Mouse (Mus musculus) cerebellum, adult 2 months (tissue): ENCODE results near the gene Whrn. TPM values are rescaled to one million over a fixed set of nuclear protein-coding genes. Genes with fewer than 3 reads are reported as not detected.

Experiments used
- DNase-seq, 2 experiments: peaks; one replicate each; pipeline ENCODE4 v3.0.0; 2021
- H3K27ac ChIP-seq: fragments of 200-500 bp; 2 replicates; pipeline ENCODE4 v1.5.1; 2012; ENCODE audit warnings: low read length, control low read depth, inconsistent platforms; ENCODE audit not compliant: insufficient read depth
- H3K27me3 ChIP-seq: fragments of 200-500 bp; 2 replicates; pipeline ENCODE4 v1.6.1; 2012; ENCODE audit warnings: inconsistent platforms, mild to moderate bottlenecking, low read length, moderate library complexity; ENCODE audit not compliant: control insufficient read depth, insufficient read depth
- H3K4me1 ChIP-seq: fragments of 200-500 bp; 2 replicates; pipeline ENCODE4 v1.6.1; 2011; ENCODE audit warnings: low read length; ENCODE audit not compliant: control insufficient read depth, insufficient read depth
- H3K4me3 ChIP-seq: fragments of 200-500 bp; replicated peaks from 2 replicates; pipeline ENCODE3; 2011; ENCODE audit warnings: mild to moderate bottlenecking, low read depth, low read length, control low read depth; ENCODE audit not compliant: insufficient read depth
- CTCF ChIP-seq: fragments of 200-500 bp; IDR thresholded peaks from 2 replicates; pipeline ENCODE4 v1.5.1; 2011; ENCODE audit warnings: low read depth, mild to moderate bottlenecking, control low read depth, low read length, moderate library complexity, borderline replicate concordance; ENCODE audit not compliant: insufficient read depth
- POLR2A ChIP-seq: fragments of 200-500 bp; IDR thresholded peaks from 2 replicates; pipeline ENCODE4 v1.6.1; 2011; ENCODE audit warnings: low read length, control low read depth, borderline replicate concordance; ENCODE audit not compliant: insufficient read depth
- WGBS: fragments of 180-500 bp; shearing (Covaris S2); methylation state at CpG from one replicate; pipeline ENCODE4 v1.1.7; 2018; 5-methylcytosine and 5-hydroxymethylcytosine counted together
- polyA plus RNA-seq: library from polyadenylated mRNA; depleted of rRNA; stranded (reverse); fragments of >200 nt; gene quantifications from 2 replicates; pipeline ENCODE4 v1.2.3, GENCODE M21; 2012

Whrn gene
- polyA plus RNA-seq, 1 experiment = 91.9 TPM

DNA sequence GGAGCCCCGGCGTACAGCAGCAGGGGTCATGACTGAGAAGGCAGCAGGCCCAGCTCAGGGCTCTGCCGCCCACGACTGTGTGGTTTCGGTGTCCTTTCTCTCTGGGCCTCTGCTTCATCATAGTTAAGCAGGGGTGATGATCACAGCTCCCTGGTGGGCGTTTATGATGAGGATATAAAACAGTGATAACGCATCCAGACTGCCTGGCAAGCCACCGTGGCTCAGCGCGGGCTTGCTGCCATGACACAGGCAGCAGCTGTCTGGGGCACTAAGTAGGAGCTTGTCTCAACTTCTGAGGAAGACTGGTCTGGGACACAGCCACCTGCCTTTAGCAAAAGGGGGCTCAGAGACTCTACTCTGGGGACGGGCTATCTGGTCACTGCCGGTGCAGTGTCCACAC is 112.3 kb downstream of the Whrn start:
- TF ChIP-seq CTCF (no peak), POLR2A (no peak)
- H3K27ac ChIP-seq = no peak overlapping the region
- no peak overlapping the region for H3K4me3 ChIP-seq
- no peaks in the 10 kb centered on the region for H3K4me1 ChIP-seq
- H3K27me3 ChIP-seq = no peaks in the 10 kb centered on the region
- no peak for DNase-seq
- WGBS = 39% methylated on average over 12 of the region's 12 CpGs

DNA sequence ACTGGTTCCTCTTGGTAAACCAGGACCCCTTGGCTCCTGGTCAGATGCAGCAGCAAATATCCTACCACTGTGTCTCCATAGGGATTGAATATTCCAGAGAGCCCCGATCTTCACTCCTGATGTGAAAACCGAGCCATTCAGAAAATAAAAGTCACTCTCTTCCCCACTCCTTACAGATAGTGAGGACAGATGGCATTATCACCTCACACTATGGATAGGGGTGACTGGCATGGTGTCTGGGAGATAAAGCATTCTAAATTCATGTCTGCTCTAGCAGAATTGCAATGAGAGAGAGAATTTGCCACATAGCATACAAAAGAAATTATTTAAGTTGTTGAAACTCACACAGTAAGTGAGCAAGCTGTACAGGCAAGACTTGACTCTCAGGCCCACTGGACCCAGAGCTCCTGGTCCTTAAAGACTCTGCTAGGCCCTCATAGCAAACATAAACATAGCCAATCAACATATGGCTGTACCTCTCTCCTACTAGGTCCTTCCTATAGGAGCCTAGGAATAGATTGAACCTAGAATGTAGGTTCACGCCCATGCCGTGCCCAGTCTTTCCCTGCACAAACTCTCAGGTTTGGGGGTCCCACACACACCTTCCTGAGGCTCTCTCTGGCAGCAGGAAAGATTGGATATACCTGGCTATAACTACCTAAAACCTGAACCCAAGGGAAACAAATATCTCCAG is 113.0 kb downstream of the Whrn start:
- TF ChIP-seq POLR2A = no peak
- H3K4me3 ChIP-seq = no peak overlapping the region
- DNase-seq = no peak
- H3K27ac ChIP-seq = no peak overlapping the region
- H3K4me1 ChIP-seq = no peaks in the 10 kb centered on the region
- H3K27me3 ChIP-seq = no peaks in the 10 kb centered on the region
- 89% methylated on average over 4 of the region's 4 CpGs for WGBS

DNA sequence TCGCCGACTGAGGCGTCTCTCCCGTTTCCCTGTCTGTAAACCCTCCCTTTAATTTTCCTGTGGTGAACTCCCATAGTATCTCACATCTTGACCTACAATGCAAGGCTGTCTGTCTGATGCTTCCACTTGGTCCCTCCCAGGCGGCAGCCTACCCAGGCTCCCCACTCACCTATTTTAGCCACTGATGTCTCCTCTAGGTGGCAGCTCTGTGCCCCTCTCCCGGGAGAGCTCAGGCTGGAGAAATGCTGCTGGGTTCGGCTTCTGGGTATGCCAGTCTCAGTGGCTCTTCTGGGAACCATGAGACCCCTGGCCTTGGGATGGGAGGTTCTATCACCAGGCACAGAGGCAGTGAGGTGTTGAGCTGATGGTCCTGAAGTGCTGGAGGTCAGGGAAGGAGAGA is 118.3 kb downstream of the Whrn start:
- Histone ChIP-seq H3K4me1 (no peaks in the 10 kb centered on the region), H3K4me3 (no peak overlapping the region), H3K27me3 (no peaks in the 10 kb centered on the region), H3K27ac (no peak overlapping the region)
- DNase-seq = no peak
- TF ChIP-seq CTCF = no peak
- TF ChIP-seq POLR2A = no peak
- WGBS = 70% methylated on average over 7 of the region's 7 CpGs

DNA sequence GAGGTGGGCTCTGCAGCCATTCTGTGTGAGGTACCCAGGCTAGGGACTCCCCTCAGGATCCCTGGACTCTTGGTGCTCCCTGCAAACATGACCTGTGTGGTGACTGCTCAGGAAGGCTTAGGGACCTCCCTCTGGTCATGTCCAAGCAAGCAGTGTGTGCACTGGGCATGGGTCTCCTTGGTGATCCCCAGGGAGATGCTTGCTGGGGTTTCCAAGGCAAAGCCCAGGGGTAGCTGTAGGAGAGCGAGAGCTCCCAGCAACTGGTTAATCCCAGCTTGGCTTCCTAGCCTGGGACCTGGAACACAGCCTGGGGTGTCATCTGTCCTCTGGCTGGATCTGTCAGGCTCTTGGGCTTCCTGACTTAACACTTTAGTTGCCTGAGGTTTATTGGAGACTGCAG is 120.4 kb downstream of the Whrn start:
- Histone ChIP-seq H3K27ac (no peak overlapping the region), H3K4me1 (no peaks in the 10 kb centered on the region), H3K4me3 (no peak overlapping the region), H3K27me3 (no peaks in the 10 kb centered on the region)
- WGBS = 36% methylated on average over 1 of the region's 1 CpGs
- no peak for TF ChIP-seq CTCF
- peak in 1 of 2 experiments; percentile 23 for DNase-seq

DNA sequence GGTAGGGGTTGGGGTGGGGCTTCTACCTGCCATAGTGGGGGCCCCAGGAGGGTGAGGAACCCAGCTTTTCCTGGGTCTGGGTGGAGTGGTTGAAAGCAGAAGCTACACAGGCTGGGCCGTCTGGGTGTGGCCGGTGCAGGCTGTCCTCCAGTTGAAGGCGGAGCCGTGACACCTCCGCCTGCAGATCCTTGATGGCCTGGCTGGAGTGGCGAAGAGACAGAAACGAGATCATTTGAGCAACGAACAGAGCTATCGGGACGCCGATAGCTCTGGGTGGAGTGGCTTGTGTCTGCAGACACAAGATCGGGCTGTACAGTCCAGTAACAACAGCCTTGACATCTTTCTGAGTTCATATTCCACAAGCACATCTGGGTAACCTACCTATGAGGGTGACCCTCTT is 121.5 kb downstream of the Whrn start:
- H3K4me3 ChIP-seq = no peak overlapping the region
- WGBS = 87% methylated on average over 12 of the region's 12 CpGs
- no peak for TF ChIP-seq POLR2A
- no peak for TF ChIP-seq CTCF
- no peak for DNase-seq
- H3K4me1 ChIP-seq = no peaks in the 10 kb centered on the region
- H3K27ac ChIP-seq = no peak overlapping the region
- H3K27me3 ChIP-seq = no peaks in the 10 kb centered on the region

DNA sequence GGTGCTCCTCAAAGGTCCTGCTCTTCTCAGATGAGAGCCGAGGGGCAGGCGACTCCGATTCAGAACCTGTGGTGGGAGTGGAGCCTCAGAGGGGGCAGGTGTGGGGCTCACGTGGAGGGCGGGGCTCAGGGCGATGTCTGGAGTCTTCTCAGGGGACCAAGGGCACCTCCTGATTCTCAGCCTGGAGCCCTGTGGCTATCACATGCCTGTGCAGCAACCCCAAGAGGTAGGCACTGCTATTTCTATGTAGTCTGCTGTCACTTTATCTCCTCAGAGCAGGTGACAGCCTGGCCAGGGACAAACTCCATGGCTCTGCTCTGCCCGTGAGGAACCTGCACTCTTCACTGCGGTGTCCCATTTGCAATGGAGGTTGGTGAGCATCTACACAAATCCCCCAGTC is 122.4 kb downstream of the Whrn start:
- no peaks in the 10 kb centered on the region for H3K27me3 ChIP-seq
- no peak overlapping the region for H3K4me3 ChIP-seq
- no peak overlapping the region for H3K27ac ChIP-seq
- no peak for TF ChIP-seq CTCF
- no peak for TF ChIP-seq POLR2A
- DNase-seq = no peak
- 93% methylated on average over 8 of the region's 8 CpGs for WGBS
- H3K4me1 ChIP-seq = no peaks in the 10 kb centered on the region

DNA sequence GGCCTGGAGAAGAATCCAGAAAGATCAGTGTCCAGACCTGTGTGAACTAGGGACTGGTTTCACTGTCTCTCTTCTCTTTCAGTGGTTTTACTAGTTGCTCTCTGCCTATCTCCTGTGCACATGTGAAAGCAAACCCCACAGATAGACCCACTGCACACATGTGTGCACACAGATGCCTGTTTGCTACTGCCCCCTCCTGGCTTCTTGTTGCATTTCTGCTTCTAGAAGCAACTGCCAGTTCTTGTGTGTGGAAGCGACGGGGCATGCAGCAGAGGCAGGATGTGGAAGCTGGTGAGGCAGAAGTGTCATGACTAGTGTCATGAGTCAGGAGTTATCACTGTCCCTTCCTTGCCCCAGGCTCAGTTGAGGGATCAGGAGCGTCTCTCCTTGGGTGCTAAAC is 123.9 kb downstream of the Whrn start:
- DNase-seq = no peak
- 79% methylated on average over 3 of the region's 3 CpGs for WGBS

DNA sequence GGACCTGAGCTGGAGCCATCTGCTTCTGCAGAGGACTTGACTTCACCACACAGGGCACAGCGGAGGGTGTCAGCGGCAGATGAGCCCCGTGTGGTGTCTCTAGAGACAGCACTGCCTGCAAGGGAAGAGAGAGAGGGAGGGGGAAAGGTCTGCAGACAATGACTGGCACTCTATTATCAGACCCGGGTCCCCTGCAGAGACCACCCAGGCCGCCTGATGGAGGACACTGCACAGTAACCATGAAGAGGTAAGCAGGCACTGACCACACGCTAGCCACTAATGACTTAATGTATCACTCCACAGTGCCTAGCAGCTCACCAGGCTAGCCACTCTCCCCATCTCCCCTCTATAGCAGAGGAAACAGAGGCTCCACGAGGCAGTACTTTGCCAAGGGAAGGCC is 124.9 kb downstream of the Whrn start:
- no peak overlapping the region for H3K4me3 ChIP-seq
- no peak for TF ChIP-seq POLR2A
- TF ChIP-seq CTCF = no peak
- H3K27me3 ChIP-seq = no peaks in the 10 kb centered on the region
- no peaks in the 10 kb centered on the region for H3K4me1 ChIP-seq
- WGBS = 37% methylated on average over 7 of the region's 7 CpGs
- no peak for DNase-seq
- H3K27ac ChIP-seq = no peak overlapping the region

More for the DNA sequence above, 123.9 kb downstream of the Whrn start:
- Histone ChIP-seq H3K27me3 (no peaks in the 10 kb centered on the region), H3K27ac (no peak overlapping the region), H3K4me1 (no peaks in the 10 kb centered on the region), H3K4me3 (no peak overlapping the region)
- TF ChIP-seq CTCF = no peak; the same call in 1 of the 2 replicates
- no peak for TF ChIP-seq POLR2A
